Mouse (Mus musculus): ENCODE results near the gene Ogfod2.

The Ogfod2 gene

GRCm38 (mm10) chr5:124138066-124138465 is 26.0 kb downstream of the Ogfod2 start:
- in situ Hi-C loops (cut with MboI) = no loop called here

GRCm38 (mm10) chr5:124149028-124149427 is 36.9 kb downstream of the Ogfod2 start:
- in situ Hi-C loops (cut with MboI) = no loop called here

GRCm38 (mm10) chr5:124150895-124151294 is 38.8 kb downstream of the Ogfod2 start:
- in situ Hi-C loops (cut with MboI) = no loop called here

GRCm38 (mm10) chr5:124152734-124153133 is 40.6 kb downstream of the Ogfod2 start:
- in situ Hi-C loops (cut with MboI) = no loop called here

- in situ Hi-C loops (cut with MboI) = no loop called here
These were observed 43.8 kb downstream of the Ogfod2 start for GRCm38 (mm10) chr5:124155943-124156342.

- in situ Hi-C loops (cut with MboI) = no loop called here
These were observed 46.2 kb downstream of the Ogfod2 start for GRCm38 (mm10) chr5:124158305-124158704.

GRCm38 (mm10) chr5:124159453-124159852 is 47.4 kb downstream of the Ogfod2 start:
- in situ Hi-C loops (cut with MboI) = no loop called here

- in situ Hi-C loops (cut with MboI) = loop anchor here (5.0 kb wide), 1 partner anchor 130 kb away; no protein-coding TSS in a partner anchor
These were observed 49.7 kb downstream of the Ogfod2 start for GRCm38 (mm10) chr5:124161831-124162230.

GRCm38 (mm10) chr5:124162577-124162976 is 50.5 kb downstream of the Ogfod2 start:
- in situ Hi-C loops (cut with MboI) = loop anchor here (5.0 kb wide), 1 partner anchor 130 kb away; no protein-coding TSS in a partner anchor

- in situ Hi-C loops (cut with MboI) = loop anchor here (5.0 kb wide), 1 partner anchor 129 kb away; no protein-coding TSS in a partner anchor
These were observed 51.3 kb downstream of the Ogfod2 start for GRCm38 (mm10) chr5:124163445-124163844.

All from mature B cell (primary cell).